Mouse (Mus musculus) fat pad, adult 2 months (tissue): ENCODE results near the gene Bcl2l2.

Experiments used
- DNase-seq: peaks from one replicate; pipeline ENCODE4 v3.0.0-alpha.2; 2011; ENCODE audit warnings: low read depth, low spot score; ENCODE audit errors: extremely low read depth

Bcl2l2 gene

GRCm38 (mm10) chr14:54892200-54892599, 9.0 kb downstream of the Bcl2l2 start, which contains the start of gene Pabpn1:
TSS of gene Pabpn1 (plus strand) at chr14:54892500.
- no peak for DNase-seq

GRCm38 (mm10) chr14:54893651-54894181, 10.5 kb downstream of the Bcl2l2 start:
- peak; percentile 98 for DNase-seq

- no peak for DNase-seq
These were observed 11.3 kb downstream of the Bcl2l2 start for GRCm38 (mm10) chr14:54894296-54895151.

- no peak for DNase-seq
These were observed 14.3 kb downstream of the Bcl2l2 start for GRCm38 (mm10) chr14:54897445-54897844.

- DNase-seq = peak; percentile 46
These were observed 17.2 kb downstream of the Bcl2l2 start for GRCm38 (mm10) chr14:54900383-54900782.

- DNase-seq = no peak
These were observed 20.5 kb downstream of the Bcl2l2 start for GRCm38 (mm10) chr14:54903641-54904040.

- no peak for DNase-seq
These were observed 25.5 kb downstream of the Bcl2l2 start for GRCm38 (mm10) chr14:54908682-54909081.

GRCm38 (mm10) chr14:54912109-54912850, 29.1 kb downstream of the Bcl2l2 start:
- DNase-seq = no peak

- no peak for DNase-seq
These were observed 29.7 kb downstream of the Bcl2l2 start, which contains the start of gene Slc22a17 for GRCm38 (mm10) chr14:54912886-54913285. TSS of gene Slc22a17 (minus strand) at chr14:54913132.

- no peak for DNase-seq
These were observed 30.2 kb downstream of the Bcl2l2 start for GRCm38 (mm10) chr14:54913343-54913742.

- DNase-seq = no peak
These were observed 37.0 kb downstream of the Bcl2l2 start for GRCm38 (mm10) chr14:54920076-54920685.

GRCm38 (mm10) chr14:54924641-54925348, 41.6 kb downstream of the Bcl2l2 start:
- peak; percentile 84 for DNase-seq

GRCm38 (mm10) chr14:54925349-54926342, 42.5 kb downstream of the Bcl2l2 start, which contains the start of gene Efs:
TSS of gene Efs (minus strand) at chr14:54926126.
- DNase-seq = peak; percentile 45

- peak; percentile 76 for DNase-seq
These were observed 43.4 kb downstream of the Bcl2l2 start for GRCm38 (mm10) chr14:54926401-54927158.

GRCm38 (mm10) chr14:54927296-54927695, 44.1 kb downstream of the Bcl2l2 start:
- DNase-seq = peak; percentile 81

- peak; percentile 54 for DNase-seq
These were observed 46.6 kb downstream of the Bcl2l2 start for GRCm38 (mm10) chr14:54929801-54930200.

GRCm38 (mm10) chr14:54930431-54930830, 47.3 kb downstream of the Bcl2l2 start:
- DNase-seq = peak; percentile 64

GRCm38 (mm10) chr14:54932645-54933150, 49.5 kb downstream of the Bcl2l2 start, which contains the start of gene Il25:
TSS of gene Il25 (plus strand) at chr14:54932695.
- DNase-seq = no peak
